Mouse (Mus musculus) megakaryocyte, embryonic 14.5 days (primary cell): ENCODE data around the gene Lemd1. TPM values are rescaled to one million over a fixed set of nuclear protein-coding genes. Genes with fewer than 3 reads are reported as not detected.
"Not testable (repeated sequence)": the region's sequence is repeated elsewhere in the genome, so short reads cannot be mapped to it uniquely, and the experiment has no call there.

Experiments
- H3K27me3 ChIP-seq: replicated peaks from 2 replicates; pipeline ENCODE3; 2012; ENCODE audit warnings: inconsistent platforms
- H3K36me3 ChIP-seq: replicated peaks from 2 replicates; pipeline ENCODE3; 2012; ENCODE audit warnings: low read length, inconsistent platforms, mixed read lengths
- H3K4me1 ChIP-seq: 2 replicates; pipeline ENCODE4 v1.6.1; 2012; ENCODE audit warnings: inconsistent platforms
- H3K4me3 ChIP-seq: replicated peaks from 2 replicates; pipeline ENCODE3; 2012; ENCODE audit warnings: moderate library complexity, mild to moderate bottlenecking, inconsistent platforms
- H3K9me3 ChIP-seq: 2 replicates; pipeline ENCODE4 v1.6.1; 2012; ENCODE audit warnings: inconsistent platforms
- FLI1 ChIP-seq: IDR thresholded peaks from 2 replicates; pipeline ENCODE4 v1.6.1; 2012; ENCODE audit warnings: low read length, inconsistent platforms, mixed read lengths
- GATA1 ChIP-seq: IDR thresholded peaks from 3 replicates; pipeline ENCODE4 v1.6.1; 2012; ENCODE audit warnings: mixed read lengths, low read length, inconsistent platforms, borderline replicate concordance
- polyA plus RNA-seq: library from polyadenylated mRNA; stranded (reverse); fragments of >175 nt; gene quantifications from 2 replicates; pipeline ENCODE4 v1.2.3, GENCODE M21; 2012; ENCODE audit warnings: low replicate concordance; ENCODE audit not compliant: insufficient read depth

Gene Lemd1
- polyA plus RNA-seq, 1 experiment: not detected

DNA sequence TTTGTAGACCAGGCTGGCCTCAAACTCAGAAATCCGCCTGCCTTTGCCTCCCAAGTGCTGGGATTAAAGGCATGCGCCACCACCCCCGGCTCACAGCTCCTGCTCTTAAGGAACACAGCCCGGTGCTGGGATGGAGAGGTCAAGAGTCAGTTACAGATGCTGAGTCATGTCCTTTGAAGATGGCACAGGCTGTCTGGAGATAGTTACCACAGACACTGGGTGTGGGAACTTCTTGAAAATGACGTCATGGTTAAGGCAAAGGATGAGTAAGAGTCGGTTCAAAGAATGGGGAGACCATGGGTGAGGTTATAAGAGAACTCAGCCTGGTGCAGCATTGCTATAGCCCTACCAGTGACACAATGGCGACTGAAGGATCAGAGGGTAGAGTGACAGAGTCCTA is 73.3 kb downstream of the Lemd1 start:
- H3K9me3 ChIP-seq: no peaks in the 10 kb centered on the region
- H3K27me3 ChIP-seq: peaks cover 40% of the 10 kb centered on the region
- no peak for TF ChIP-seq FLI1
- no peak for TF ChIP-seq GATA1
- no peak overlapping the region for H3K4me3 ChIP-seq
- H3K4me1 ChIP-seq: peaks cover 44% of the 10 kb centered on the region
- no peaks in the 10 kb centered on the region for H3K36me3 ChIP-seq

DNA sequence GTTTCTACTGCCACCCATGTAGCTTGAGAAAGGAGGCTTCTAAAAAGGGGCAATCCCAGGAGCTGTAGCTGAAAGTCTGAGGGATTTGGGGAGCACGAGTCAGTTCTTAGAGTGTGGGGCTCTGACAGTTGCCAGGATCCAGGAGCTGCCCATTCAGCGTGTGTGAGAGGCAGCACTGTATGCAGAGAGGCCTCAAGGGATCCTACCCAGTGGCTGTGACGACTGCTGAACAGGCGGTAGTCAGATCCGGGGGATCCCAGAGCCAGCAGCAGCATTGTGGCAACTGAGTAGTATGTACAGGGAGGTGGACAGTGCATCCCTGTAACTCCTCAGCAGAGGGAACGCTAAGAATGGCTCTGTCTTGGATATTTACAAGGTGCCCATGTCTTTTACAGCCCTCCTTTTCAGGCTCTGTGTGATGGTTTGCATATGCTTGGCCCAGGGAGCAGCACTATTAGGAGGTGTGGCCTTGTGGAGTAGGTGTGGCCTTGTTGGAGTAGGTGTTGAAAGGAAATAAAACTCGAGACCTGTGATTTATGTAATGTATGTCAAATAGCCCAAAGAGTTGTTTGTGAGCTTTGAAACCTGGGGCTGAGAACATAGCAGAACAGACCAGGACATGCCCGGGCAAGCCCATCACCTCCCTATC is 74.1 kb downstream of the Lemd1 start:
- TF ChIP-seq GATA1: no peak
- TF ChIP-seq FLI1: no peak
- Histone ChIP-seq H3K4me1 (peaks cover 44% of the 10 kb centered on the region), H3K36me3 (no peaks in the 10 kb centered on the region), H3K9me3 (no peaks in the 10 kb centered on the region), H3K27me3 (peaks cover 36% of the 10 kb centered on the region), H3K4me3 (peak overlapping the region; percentile 21)

DNA sequence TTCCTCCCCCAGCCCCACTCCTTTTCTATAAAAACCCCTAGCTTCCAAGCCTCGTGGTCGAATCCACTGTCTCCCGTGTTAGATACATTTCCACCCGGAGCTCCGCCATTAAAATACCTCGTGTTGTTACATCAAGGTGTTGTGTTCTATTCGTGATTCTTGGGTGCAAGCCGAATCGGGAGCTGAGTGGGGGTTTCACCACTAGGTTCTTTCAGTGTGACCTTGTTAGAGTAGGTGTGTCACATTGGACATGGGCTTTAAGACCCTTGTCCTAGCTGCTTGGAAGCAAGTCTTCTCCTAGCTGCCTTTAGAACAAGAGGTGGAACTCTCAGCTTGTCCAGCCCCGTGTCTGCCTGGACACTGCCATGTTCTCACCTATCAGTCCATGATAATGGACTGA is 74.7 kb downstream of the Lemd1 start:
- TF ChIP-seq GATA1: no peak
- TF ChIP-seq FLI1: no peak
- peaks cover 44% of the 10 kb centered on the region for H3K4me1 ChIP-seq

DNA sequence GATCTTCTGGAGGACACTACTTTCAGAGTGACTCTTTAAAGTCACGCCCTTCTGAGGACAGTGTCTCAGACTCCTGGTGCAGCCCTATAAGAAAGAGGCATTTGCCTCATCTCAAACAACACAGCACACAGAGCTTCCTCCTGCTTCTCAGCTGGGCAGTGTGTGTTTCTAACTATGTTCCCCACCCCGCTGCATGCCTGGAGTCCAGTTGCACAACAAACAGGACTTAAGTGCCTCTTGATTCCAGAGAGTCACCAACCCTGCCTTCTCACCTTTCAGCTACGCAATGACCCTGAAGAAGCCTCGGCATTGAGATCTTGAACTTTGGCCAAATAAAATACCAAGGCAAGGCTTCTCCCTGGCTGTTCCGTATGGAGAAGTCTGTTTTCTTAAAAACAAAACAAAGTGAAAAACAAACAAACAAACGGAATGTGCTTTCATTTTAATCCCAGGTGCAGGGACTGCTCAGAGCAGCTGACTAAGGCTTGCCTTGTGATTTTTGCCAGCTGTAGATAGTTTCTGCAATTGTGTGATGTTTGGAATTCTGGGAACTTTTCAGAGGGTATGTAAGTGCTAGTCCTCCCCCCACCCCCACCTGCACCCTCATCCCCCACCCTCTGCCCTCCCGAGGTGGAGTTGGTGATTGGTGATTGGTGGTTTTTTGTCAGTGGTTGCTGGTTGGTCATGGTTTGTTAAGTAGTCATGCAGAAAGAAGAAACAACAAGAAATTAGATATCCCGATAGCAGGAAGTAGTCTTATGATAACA is 75.7 kb downstream of the Lemd1 start:
- H3K9me3 ChIP-seq: no peaks in the 10 kb centered on the region
- no peak overlapping the region for H3K4me3 ChIP-seq
- no peaks in the 10 kb centered on the region for H3K36me3 ChIP-seq
- peaks cover 51% of the 10 kb centered on the region for H3K4me1 ChIP-seq
- H3K27me3 ChIP-seq: peaks cover 32% of the 10 kb centered on the region
- TF ChIP-seq GATA1: no peak
- no peak for TF ChIP-seq FLI1

More for the DNA sequence above, 74.7 kb downstream of the Lemd1 start:
- Histone ChIP-seq H3K27me3 (peaks cover 34% of the 10 kb centered on the region), H3K9me3 (no peaks in the 10 kb centered on the region), H3K4me3 (no peak overlapping the region), H3K36me3 (no peaks in the 10 kb centered on the region)

DNA sequence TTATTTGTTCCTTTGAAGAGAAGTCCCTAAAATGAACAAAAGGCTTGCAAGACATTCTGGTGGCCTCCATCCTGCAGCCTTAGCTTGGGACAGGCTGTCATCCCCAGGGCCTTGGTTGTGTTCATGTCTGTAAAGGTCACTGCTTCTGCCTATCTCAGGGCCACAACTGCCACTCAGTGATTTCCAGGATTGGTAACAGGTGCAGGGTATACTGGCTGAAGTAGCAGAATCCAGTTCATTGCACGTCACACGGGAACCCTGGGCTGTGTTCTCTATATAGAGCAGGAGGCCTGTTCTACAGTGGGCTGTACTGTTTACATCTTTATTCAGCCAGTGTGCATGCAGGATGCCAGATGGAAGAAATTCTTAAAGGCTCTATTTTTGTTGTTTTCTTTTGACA is 76.7 kb downstream of the Lemd1 start:
- peaks cover 57% of the 10 kb centered on the region for H3K4me1 ChIP-seq
- TF ChIP-seq GATA1 (no peak), FLI1 (no peak)
- H3K36me3 ChIP-seq: no peaks in the 10 kb centered on the region
- no peaks in the 10 kb centered on the region for H3K9me3 ChIP-seq
- H3K4me3 ChIP-seq: no peak overlapping the region
- H3K27me3 ChIP-seq: peaks cover 34% of the 10 kb centered on the region

DNA sequence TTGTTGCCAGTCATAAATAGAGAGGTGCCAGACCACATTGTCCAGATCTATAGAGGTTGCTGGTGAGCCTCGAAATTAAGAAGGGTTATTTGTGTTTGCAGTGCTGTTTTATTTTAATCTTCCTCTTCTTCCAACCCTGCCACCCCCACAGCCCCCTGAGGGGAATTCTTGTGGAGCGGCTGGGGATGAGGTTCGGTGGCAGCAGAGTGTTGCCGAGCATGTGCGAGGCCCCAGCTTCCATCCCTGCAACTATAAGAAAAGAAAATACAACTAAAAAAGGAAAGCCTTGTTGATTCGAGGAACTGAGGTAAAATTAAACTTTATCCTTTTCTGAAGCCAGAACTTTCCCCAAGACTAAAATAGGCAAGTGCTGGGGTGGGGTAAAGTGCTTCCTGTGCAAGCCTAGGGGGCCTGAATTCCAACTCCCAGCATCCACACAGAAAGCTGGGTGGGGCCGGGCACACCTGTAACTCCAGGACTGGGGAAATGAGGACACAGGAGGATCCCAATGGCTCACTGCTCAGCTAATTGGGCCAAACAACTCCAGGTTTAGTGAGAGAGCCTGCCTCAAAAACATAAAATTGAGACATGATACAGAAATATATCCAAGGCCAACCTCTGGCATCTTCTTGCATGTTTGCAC is 77.3 kb downstream of the Lemd1 start:
- H3K27me3 ChIP-seq: peaks cover 36% of the 10 kb centered on the region
- TF ChIP-seq GATA1: no peak
- TF ChIP-seq FLI1: no peak
- no peaks in the 10 kb centered on the region for H3K36me3 ChIP-seq
- H3K9me3 ChIP-seq: no peaks in the 10 kb centered on the region
- H3K4me1 ChIP-seq: peaks cover 57% of the 10 kb centered on the region
- no peak overlapping the region for H3K4me3 ChIP-seq

DNA sequence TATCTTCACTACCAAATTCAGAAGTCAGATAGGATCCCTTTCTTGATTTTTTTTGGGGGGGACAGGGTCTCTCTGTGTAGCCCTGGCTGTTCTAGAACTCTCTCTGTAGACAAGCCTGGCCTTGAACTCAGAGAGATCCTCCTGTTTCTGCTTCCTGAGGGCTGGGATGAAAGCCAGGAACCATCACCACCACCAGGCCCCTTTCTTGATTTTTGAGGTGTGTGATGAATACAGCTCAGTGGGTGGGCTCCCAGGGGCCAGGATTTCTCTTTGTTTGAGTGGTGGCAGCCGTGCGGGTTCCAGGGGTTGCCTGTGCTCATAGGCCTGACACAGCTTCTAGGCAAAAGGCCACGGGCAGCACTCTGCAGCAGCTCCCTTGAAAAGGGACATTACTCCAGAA is 80.0 kb downstream of the Lemd1 start:
- Histone ChIP-seq H3K4me3 (no peak overlapping the region), H3K4me1 (peaks cover 35% of the 10 kb centered on the region), H3K27me3 (peaks cover 51% of the 10 kb centered on the region), H3K9me3 (no peaks in the 10 kb centered on the region), H3K36me3 (no peaks in the 10 kb centered on the region)
- TF ChIP-seq FLI1: no peak
- TF ChIP-seq GATA1: no peak

DNA sequence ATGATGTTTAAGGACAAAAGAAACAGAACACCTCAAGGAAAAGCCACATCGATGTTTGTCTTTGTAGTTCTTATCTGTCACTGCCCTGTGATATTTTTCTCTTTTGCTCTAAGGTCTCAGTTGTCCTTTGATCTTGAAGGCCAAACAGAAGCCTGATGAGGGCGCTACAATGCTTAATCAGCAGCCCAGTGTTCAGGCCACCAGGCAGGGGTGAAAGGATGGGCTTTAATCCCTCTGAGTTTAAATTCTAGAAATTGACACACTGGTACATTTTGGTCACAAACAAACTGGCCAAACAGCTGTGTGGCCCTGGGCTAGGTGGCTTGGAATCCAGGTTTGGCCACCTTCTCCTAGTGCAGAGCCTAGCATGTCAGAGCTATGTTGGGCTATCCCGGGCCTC is 85.5 kb downstream of the Lemd1 start:
- peaks cover 9% of the 10 kb centered on the region for H3K4me1 ChIP-seq
- H3K9me3 ChIP-seq: no peaks in the 10 kb centered on the region
- no peak for TF ChIP-seq GATA1
- no peak for TF ChIP-seq FLI1

DNA sequence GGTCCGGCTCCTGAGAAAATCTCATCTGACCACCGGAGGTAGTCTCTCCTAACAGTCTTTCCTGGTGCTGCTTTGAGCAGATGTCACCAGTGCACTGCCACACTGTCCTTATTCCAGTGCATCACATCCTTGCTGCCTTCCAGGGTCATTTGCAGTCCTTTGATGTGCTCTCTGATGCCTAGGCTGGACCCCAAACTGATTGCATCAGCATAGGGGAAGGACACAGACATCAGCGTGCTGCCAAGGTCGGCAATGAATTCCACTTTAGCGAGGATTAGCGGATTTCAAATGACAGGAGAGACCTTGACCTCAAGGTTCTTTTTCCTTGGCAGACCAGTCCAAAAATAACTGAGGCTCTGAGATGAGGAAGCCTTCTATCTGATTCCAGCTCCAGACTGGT is 85.9 kb downstream of the Lemd1 start:
- peaks cover 64% of the 10 kb centered on the region for H3K27me3 ChIP-seq
- no peaks in the 10 kb centered on the region for H3K36me3 ChIP-seq
- H3K9me3 ChIP-seq: no peaks in the 10 kb centered on the region
- peaks cover 5% of the 10 kb centered on the region for H3K4me1 ChIP-seq
- TF ChIP-seq GATA1: no peak
- TF ChIP-seq FLI1: no peak
- H3K4me3 ChIP-seq: no peak overlapping the region

More for the DNA sequence above, 85.5 kb downstream of the Lemd1 start:
- Histone ChIP-seq H3K27me3 (peaks cover 60% of the 10 kb centered on the region), H3K36me3 (no peaks in the 10 kb centered on the region), H3K4me3 (no peak overlapping the region)

DNA sequence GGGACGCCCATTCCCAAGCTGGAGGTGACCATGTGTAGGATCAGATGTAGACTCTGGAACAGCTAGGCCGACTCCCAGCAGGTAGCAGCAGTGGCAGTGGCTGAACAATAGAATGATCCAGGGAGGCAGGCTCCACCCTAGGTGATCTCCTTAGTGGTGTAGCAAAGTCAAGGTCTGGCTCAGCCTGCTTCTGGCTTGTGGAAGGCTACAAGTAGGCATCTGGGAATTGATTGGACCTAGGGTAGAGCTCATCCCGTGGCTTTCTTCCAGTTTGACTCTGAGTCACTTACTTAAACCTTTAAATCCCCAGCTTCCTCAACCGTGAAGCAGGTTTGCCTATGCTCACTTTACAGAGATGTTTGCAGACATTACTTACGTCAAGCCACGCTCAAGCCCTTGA is 89.4 kb downstream of the Lemd1 start:
- not testable (repeated sequence) for H3K9me3 ChIP-seq, H3K36me3 ChIP-seq, H3K4me1 ChIP-seq, H3K4me3 ChIP-seq
- peaks cover 62% of the 10 kb centered on the region for H3K27me3 ChIP-seq
